Mouse (Mus musculus) regulatory T cell (primary cell): ENCODE measurements around the gene Ccr8.

Experiments used
- in situ Hi-C: fragments of 300-600 bp; cut with MboI, MseI; formaldehyde crosslinking; loops from one replicate; pipeline ENCODE4 v1.15.1; 2025; ENCODE audit warnings: high pct_unique_total_duplicates

The Ccr8 gene

GRCm38 (mm10) chr9:120131784-120132288 lies 39.9 kb downstream of the Ccr8 start:
- in situ Hi-C loops: no loop called here

GRCm38 (mm10) chr9:120132980-120133754 lies 41.3 kb downstream of the Ccr8 start:
- in situ Hi-C loops: no loop called here

- in situ Hi-C loops: no loop called here
Measured at GRCm38 (mm10) chr9:120133755-120134475, 42.0 kb downstream of the Ccr8 start.

GRCm38 (mm10) chr9:120134529-120135160 lies 42.7 kb downstream of the Ccr8 start:
- in situ Hi-C loops: no loop called here

GRCm38 (mm10) chr9:120135454-120135853 lies 43.5 kb downstream of the Ccr8 start:
- in situ Hi-C loops: no loop called here

DNA sequence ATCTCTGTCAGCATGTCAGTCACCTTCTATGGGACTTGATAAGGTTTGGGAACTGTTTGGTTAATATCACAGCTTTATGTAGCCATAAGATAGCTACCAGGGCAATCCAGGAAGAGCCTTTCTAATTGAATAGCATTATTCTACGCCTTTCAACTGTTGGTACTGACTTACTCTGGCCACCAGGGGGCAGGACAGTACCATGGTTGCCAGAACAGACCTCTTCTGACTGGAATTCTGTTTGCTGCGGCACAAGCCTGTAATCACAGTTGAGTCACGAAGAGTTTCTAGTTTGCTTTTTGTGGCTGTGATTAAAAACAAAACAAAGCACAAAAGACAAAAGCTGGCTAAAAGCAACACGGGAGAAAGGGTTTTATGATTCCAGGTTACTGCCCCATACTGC lies 48.7 kb downstream of the Ccr8 start:
- in situ Hi-C loops: loop anchor here (10.0 kb wide), 1 partner anchor 486 kb away; no protein-coding TSS in a partner anchor

DNA sequence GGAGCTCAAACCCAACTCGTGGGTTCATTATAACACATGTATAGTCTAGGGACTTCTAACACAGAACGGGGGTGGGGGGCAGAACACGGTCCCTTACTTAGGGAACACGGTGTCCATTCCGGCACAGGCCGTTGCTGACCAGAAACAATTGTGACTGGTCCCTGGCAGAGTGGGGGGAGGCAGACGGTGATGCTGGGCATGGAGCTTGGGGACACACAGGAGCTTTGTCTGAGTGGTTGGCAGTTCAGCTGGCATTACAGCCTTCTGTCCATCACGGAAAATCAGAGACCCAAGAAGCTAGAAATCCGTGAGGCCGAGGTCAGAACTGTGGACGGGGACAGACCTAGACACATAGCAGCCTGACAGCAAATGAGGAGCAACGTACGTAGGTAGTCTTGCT lies 52.6 kb downstream of the Ccr8 start:
- in situ Hi-C loops: loop anchor here (10.0 kb wide), 1 partner anchor 490 kb away; no protein-coding TSS in a partner anchor
